Mouse (Mus musculus): ENCODE results near the gene Nf2.

Nf2 gene

GRCm38 (mm10) chr11:4740785-4741184, 108.6 kb downstream of the Nf2 start:
- DNase-seq = no peak

DNA sequence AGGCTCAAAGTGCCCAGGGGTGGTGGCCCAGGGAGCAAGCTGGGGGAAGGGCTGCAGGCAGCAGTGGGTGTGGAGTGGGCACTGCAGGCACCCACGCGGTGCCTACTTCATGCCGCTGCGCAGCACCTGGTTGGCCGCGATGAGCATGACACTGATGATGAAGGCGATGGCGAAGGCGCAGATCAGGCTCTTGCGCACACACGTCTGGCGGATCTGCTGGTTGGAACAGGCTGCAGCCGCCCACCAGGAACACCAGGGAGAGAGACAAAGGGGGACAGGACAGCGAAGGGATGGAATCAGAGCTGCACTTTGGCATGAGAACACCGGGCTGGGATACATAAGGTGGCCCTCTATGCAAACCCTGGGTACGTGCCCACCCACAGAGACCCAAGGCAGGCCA, 110.6 kb downstream of the Nf2 start:
- DNase-seq = no peak

DNA sequence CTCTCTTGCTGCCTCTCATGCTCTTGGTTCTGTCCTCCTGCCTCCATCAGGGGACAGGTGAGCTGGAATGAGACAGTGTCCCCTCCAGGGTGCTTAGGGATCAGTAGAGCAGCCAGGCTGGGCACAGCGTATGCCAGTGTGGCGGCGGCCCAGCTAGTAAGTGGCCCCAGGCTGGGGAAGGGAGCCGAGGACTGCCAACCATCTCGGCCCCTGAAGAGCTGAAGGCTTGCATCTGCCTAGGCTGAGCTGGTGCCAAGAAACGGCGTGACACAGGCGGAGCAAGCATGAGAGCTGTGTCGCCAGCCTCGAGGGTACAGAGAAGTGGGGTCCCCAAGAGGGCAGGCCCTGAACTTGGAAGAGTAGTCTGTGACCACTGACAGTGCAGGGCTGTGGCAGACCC, 111.7 kb downstream of the Nf2 start:
- no peak for DNase-seq

- no peak for DNase-seq
Observed at GRCm38 (mm10) chr11:4736355-4736754, 113.0 kb downstream of the Nf2 start.

- DNase-seq = peak; percentile 35
Observed at GRCm38 (mm10) chr11:4734179-4734578, 115.2 kb downstream of the Nf2 start.

DNA sequence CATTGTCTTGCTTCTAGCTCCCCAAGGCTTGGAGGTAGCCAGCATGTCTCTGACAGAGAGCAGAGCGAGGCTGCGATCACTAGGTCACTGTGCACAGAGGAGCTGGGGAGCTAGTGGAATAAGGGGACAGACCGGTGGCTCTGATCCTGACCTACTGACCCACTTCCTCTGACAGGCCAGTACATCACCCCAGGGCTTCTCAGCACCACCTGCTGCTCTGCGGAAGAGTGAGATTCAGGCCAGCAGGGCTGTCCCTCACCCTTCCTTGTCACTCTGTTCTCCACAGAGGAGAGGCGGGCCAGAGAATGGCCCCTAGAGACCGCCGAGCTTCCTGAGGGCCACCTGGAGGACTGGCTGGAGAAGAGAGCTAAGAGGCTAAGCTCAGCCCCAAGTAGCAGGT, 117.6 kb downstream of the Nf2 start:
- DNase-seq = no peak

GRCm38 (mm10) chr11:4730913-4731312, 118.4 kb downstream of the Nf2 start:
- no peak for DNase-seq

- no peak for DNase-seq
Observed at GRCm38 (mm10) chr11:4730096-4730495, 119.2 kb downstream of the Nf2 start.

DNA sequence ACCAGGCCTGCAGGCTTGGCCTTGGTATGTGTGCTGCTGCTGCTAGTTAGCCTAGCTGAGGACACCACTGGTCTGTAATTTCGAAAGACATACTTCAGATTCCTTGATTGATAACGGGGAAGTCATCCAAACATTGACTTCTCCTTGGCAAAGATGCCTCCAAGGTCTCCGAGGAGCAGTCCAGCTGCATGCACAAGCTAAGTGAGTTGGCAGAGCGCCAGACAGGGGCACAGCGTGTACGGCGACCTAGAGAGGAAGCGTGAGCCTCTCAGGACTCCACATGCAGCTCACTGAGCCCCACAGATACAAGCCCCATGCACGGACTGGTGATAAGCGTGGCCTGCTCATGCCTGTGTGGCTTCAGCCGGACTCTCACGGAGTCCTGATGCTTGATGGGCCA, 119.7 kb downstream of the Nf2 start:
- DNase-seq = peak; percentile 59

GRCm38 (mm10) chr11:4721728-4722127, 127.6 kb downstream of the Nf2 start:
- DNase-seq = no peak

DNA sequence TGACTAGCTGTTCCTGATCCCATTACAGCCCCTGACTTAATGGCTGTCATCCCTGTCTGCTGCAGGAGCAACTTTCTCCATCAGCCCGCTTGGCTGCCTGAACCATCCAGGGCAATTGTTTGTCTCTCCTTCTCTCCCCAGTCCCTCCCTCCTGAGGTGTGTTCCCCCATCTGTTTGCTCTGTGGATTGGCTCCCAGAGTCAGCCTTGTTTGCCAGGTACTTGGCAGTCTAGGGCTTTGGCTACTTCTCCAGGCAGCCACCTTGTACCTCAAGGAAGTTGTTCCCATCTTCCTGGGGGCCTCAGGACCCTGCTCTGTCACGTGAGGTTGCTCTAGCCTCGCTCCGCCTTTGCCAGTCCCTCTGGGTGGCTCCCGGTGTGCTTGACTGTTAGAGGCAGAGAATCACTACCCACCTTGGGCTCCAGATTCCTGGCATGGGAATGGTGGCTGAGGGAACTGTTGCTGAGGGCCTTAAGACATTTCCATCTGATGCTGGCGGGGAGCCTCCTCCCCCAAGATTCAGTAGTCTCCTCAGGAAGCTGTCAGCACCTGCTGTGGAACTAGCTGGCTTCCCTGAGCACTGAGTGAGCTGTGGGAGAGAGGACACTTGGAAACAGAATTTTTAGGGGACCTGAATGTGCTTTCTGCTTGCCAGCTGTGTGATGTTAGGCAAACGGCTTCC, 128.3 kb downstream of the Nf2 start:
- DNase-seq = no peak

DNA sequence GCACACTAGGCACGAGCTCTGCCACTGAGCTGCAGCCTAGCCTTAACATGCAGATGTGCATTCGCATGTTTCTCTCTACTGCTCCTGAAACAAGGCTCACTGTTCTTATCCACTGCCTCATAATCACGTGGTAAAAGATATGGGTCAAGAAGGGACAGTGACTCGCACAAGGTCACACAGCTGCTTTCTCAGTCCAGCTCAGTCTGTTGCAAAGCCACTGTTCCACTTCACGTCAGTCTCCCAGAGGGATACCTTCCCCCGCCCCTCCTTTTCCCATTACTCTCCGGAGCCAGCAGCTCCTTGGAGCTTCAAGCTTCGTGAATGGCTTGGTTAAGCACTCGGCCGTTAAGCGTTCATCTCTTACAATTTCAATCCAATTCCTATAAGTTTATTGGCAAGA, 128.9 kb downstream of the Nf2 start:
- no peak for DNase-seq

GRCm38 (mm10) chr11:4719961-4720360, 129.4 kb downstream of the Nf2 start:
- no peak for DNase-seq

DNA sequence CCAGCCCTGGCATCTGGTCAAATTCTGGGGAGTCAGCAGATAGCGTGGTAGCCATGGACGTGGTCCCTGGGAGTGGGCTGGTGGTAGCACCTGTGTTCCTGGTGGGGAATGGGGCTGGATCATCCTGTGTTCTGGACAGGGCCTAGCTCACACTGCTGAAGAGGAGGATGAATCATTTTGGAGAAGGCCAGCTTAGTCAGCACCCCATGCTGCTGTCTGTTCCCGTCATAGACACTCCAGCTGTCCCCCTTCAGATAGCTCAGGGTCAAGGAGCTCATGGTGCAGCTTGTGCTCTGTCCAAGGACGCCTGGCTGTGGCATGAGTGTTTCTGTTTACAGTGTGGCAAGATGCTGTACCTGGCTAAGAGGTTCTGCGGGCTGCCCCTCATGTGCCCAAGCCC, 130.8 kb downstream of the Nf2 start:
- DNase-seq = no peak

GRCm38 (mm10) chr11:4716530-4717236, 132.7 kb downstream of the Nf2 start:
- no peak for DNase-seq

All from kidney, postnatal 10 days (tissue).